Mouse (Mus musculus): ENCODE data around the gene Zfp575. TPM values are rescaled to one million over a fixed set of nuclear protein-coding genes. Genes with fewer than 3 reads are reported as not detected.
A peak's percentile ranks its signal among the peaks of the same experiment; 100 is the strongest.
"Not testable (repeated sequence)": the region's sequence is repeated elsewhere in the genome, so short reads cannot be mapped to it uniquely, and the experiment has no call there.

Gene Zfp575
- total RNA-seq (2021), result 1 to 10 TPM; 6.8 to 6.9 TPM
- long read RNA-seq, experiment 1, transcript Zfp575-201 (4 exons, 2,741 nt), result major isoform, 16 of 32 reads
- long read RNA-seq, experiment 1, partial matches to known transcripts, result 3 of 32 reads
- long read RNA-seq, experiment 1, other reads (novel, unspliced or antisense), result 13 of 32 reads
- long read RNA-seq, experiment 2, transcript Zfp575-201 (4 exons, 2,741 nt), result major isoform, 7 of 15 reads
- long read RNA-seq, experiment 2, partial matches to known transcripts, result 3 of 15 reads
- long read RNA-seq, experiment 2, other reads (novel, unspliced or antisense), result 5 of 15 reads

DNA sequence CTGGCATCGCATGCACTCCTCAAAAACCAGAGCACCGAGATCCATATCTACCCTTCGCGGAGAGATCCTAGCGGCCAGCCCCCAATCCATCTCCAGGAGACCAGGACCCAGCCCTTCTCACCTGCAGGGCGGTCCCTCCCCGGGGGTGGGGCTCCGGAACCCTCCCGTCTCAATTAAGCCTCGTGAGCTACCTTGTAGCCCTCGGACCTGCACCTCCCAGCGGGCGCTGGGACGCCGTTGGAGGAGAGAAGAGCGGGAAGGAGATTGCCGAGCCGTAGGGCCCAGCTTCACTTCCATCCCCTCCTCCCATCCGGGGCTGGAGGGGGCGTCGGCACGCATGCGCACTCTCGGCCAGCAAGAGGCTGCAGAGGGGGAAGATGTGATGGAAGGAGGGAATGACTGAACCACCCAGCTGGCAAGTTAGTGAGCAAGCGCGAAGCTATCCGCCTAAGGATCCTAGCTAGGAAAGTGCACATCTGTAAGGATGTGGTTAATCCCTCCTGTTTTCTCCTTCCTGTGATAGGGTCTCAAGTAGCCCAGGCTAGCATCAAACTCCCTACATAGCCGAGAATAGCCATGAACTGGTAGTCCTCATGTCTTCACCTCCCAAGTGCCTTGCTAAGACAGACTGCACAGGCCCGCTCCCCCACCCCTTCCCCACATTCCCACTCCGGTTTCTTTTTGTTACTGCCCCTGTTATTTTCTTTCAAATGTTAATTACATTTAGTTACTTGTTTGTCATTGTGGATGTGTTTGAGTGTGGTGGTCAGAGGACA, at the start of gene Zfp575, which contains the start of gene Ethe1:
Gene Zfp575 (minus strand): TSS at position 312 of the 776 bp plus-strand sequence.
Gene Ethe1 (plus strand): TSS at position 214 of the 776 bp plus-strand sequence.
- peak; percentile 85 to 91 for DNase-seq (ENCODE audit: extremely low spot score in 1 of 2, low spot score in 2 of 2)
- peak within 1 kb of the TSS; percentile 84 for H3K27ac ChIP-seq
- H3K4me3 ChIP-seq, result peak within 1 kb of the TSS; percentile 69
- intact Hi-C loops (cut with DNase I), result no loop called here
- no peak for TF ChIP-seq CTCF (IDR thresholded peaks at IDR 0.05)

GRCm38 (mm10) chr7:24637046-24637445, 49.6 kb upstream of the Zfp575 start:
- DNase-seq (ENCODE audit: extremely low spot score in 1 of 2, low spot score in 2 of 2), result no peak
- intact Hi-C loops (cut with DNase I), result no loop called here
- H3K27ac ChIP-seq, result no peak overlapping the region
- TF ChIP-seq CTCF (IDR thresholded peaks at IDR 0.05), result no peak
- H3K4me3 ChIP-seq, result no peak overlapping the region

DNA sequence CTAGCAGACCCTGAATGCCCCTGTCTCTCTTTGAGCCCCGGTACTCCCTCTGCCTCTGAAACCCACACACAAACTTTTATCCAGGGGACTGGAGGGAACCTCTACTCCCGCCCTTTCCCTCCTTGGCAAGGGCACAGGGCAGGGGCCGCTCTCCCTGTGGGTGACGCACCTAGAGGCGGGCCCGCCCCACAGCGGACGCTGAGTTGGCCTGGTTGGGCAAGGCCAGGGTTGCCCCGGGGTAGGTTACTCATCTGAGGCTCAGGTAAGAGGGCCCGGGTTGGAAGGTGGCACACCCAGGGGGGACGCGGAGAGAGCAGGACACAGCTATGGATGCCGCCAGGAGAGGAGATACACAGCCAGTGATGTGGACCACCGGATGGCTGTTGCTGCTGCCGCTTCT, 48.8 kb upstream of the Zfp575 start, which contains the start of gene Lypd3:
Gene Lypd3 (plus strand): TSS at position 287 of the 400 bp plus-strand sequence.
- no peak for TF ChIP-seq CTCF (IDR thresholded peaks at IDR 0.05)
- no peak for DNase-seq (ENCODE audit: extremely low spot score in 1 of 2, low spot score in 2 of 2)
- no peak within 1 kb of the TSS for H3K27ac ChIP-seq
- intact Hi-C loops (cut with DNase I), result no loop called here
- no peak within 1 kb of the TSS for H3K4me3 ChIP-seq

DNA sequence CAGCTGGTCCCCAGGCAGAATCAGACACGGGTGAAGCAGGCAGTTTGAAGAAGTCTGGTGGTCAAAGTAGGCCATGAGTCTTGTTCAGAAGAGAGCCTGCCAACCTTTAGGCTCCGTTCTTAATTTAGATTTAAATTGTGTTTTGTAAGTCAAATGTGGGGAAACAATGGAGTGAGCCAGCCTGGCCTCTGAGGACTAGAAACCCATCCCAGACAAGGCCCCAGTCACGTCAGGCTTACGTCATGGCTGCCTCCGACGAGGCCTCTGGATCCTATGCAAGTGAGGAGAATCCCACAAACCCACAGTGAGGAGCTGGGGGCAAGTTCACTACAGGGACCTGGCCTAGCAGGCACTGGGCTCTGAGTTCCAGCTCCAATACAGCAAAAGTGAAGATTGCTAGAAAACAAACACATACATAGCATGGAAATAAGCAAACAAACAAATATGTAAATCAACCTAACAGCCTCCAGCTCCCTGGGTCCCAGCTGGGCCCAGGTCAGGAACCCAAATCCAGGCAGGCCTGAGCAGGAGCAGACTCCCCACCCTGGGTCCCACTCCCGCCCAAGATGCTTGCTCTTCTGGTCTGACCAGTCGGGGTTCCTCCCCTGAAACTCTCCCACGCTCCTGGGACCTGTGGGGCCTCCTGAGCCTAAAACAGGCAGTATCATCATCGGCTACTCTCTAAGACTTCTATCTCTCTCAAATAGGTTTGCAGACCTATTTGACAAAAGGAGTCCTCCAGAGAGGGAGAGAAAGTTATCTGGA, 42.9 kb upstream of the Zfp575 start:
- no peak for DNase-seq (ENCODE audit: extremely low spot score in 1 of 2, low spot score in 2 of 2)
- TF ChIP-seq CTCF (IDR thresholded peaks at IDR 0.05), result no peak
- intact Hi-C loops (cut with DNase I), result no loop called here
- Histone ChIP-seq H3K4me3 (no peak overlapping the region), H3K27ac (no peak overlapping the region)

GRCm38 (mm10) chr7:24629672-24630071, 42.2 kb upstream of the Zfp575 start:
- H3K4me3 ChIP-seq, result no peak overlapping the region
- no peak overlapping the region for H3K27ac ChIP-seq
- intact Hi-C loops (cut with DNase I), result loop anchor here (10.0 kb wide), 1 partner anchor 305 kb away; no protein-coding TSS in a partner anchor
- DNase-seq (ENCODE audit: extremely low spot score in 1 of 2, low spot score in 2 of 2), result no peak
- TF ChIP-seq CTCF (IDR thresholded peaks at IDR 0.05), result no peak

GRCm38 (mm10) chr7:24628685-24629610, 41.5 kb upstream of the Zfp575 start:
- peak in 1 of 2 experiments; percentile 53 for DNase-seq (ENCODE audit: extremely low spot score in 1 of 2, low spot score in 2 of 2)
- TF ChIP-seq CTCF (IDR thresholded peaks at IDR 0.05), result no peak
- Histone ChIP-seq H3K4me3 (peak overlapping the region; percentile 13; the same call in 1 of the 2 replicates), H3K27ac (no peak overlapping the region)
- intact Hi-C loops (cut with DNase I), result loop anchor here (10.0 kb wide), 1 partner anchor 306 kb away; no protein-coding TSS in a partner anchor

DNA sequence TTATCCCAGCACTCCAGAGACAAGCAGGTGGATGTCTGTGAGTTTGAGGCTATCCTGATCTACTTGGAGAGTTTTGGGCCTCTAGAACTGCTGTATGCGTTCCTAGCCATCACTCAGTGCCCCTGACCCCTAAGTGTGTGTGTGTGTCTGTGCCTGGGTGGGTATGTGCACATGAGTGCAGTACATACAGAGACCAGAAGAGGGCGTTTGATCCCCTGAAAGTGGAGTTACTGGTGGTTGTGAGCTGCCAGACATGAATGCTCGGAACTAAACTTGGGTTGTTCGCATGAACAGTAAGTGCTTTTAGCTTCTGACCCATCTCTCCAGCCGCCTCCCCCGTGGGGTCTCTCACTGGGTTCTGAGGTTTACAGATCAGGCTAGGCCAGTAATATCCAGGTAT, 35.5 kb upstream of the Zfp575 start:
- no peak overlapping the region for H3K27ac ChIP-seq
- intact Hi-C loops (cut with DNase I), result loop anchor here (10.0 kb wide), 1 partner anchor 312 kb away; no protein-coding TSS in a partner anchor
- DNase-seq (ENCODE audit: extremely low spot score in 1 of 2, low spot score in 2 of 2), result no peak
- no peak overlapping the region for H3K4me3 ChIP-seq
- TF ChIP-seq CTCF (IDR thresholded peaks at IDR 0.05), result no peak; the same call in 1 of the 2 replicates

DNA sequence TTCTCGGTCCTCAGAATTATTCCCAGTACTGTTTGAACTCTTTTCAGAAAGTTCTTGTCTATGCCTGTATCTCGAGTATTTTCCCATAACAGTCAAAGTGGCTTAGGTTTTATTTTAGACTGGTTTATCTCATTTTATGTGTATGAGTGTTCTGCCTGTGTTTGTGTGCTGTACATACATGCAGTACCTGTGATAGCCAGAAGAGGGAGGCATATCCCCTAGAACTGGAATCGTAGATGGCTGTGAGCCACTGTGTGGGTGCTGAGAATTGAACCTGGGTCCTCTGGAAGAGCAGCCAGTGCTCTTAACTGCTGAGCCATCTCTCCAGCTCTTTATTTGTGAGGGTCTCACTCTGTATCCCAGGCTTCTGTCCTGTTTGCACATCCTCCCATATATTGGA, 33.8 kb upstream of the Zfp575 start:
- intact Hi-C loops (cut with DNase I), result loop anchor here (10.0 kb wide), 1 partner anchor 314 kb away; no protein-coding TSS in a partner anchor
- DNase-seq (ENCODE audit: extremely low spot score in 1 of 2, low spot score in 2 of 2), result no peak
- no peak overlapping the region for H3K4me3 ChIP-seq
- no peak overlapping the region for H3K27ac ChIP-seq
- peak; percentile 34; the same call in 1 of the 2 replicates for TF ChIP-seq CTCF (IDR thresholded peaks at IDR 0.05)

GRCm38 (mm10) chr7:24619671-24620397, 32.4 kb upstream of the Zfp575 start:
- TF ChIP-seq CTCF (IDR thresholded peaks at IDR 0.05), result no peak; the same call in 1 of the 2 replicates

DNA sequence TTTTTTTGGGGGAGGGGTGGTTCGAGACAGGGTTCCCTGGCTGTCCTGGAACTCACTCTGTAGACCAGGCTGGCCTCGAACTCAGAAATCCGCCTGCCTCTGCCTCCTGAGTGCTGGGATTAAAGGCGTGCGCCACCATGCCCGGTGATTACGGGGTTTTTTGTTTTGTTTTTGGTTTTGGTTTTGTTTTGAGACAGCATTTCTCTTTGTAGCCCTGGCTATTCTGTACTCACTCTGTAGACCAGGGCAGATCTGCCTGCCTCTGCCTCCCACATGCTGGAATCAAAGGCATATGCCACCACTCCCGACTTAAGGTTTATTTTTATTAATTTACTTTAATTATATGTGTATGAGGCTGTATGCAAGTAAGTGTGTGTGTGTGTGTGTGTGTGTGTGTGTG, 30.9 kb upstream of the Zfp575 start:
- H3K27ac ChIP-seq; intact Hi-C loops (cut with DNase I); DNase-seq (ENCODE audit: extremely low spot score in 1 of 2, low spot score in 2 of 2); H3K4me3 ChIP-seq: not testable (repeated sequence)

More at GRCm38 (mm10) chr7:24619671-24620397, 32.4 kb upstream of the Zfp575 start:
- Histone ChIP-seq H3K4me3 (no peak overlapping the region), H3K27ac (no peak overlapping the region)
- no peak for DNase-seq (ENCODE audit: extremely low spot score in 1 of 2, low spot score in 2 of 2)
- intact Hi-C loops (cut with DNase I), result loop anchor here (10.0 kb wide), 1 partner anchor 315 kb away; no protein-coding TSS in a partner anchor

Measured in left cerebral cortex, adult 2 months (tissue).